Mouse (Mus musculus) liver, adult 2 months (tissue): Measurements from ENCODE around the gene Nos1ap.

Experiments
- CTCF ChIP-seq: fragments of 200-500 bp; IDR thresholded peaks from 2 replicates; pipeline ENCODE4 v1.5.1; 2011; ENCODE audit warnings: low read depth, low read length, control low read depth
- POLR2A ChIP-seq: fragments of 200-500 bp; IDR thresholded peaks from 2 replicates; pipeline ENCODE4 v1.6.1; 2011; ENCODE audit warnings: low read length, control low read depth; ENCODE audit not compliant: insufficient read depth; ENCODE audit errors: extremely low read depth

DNA sequence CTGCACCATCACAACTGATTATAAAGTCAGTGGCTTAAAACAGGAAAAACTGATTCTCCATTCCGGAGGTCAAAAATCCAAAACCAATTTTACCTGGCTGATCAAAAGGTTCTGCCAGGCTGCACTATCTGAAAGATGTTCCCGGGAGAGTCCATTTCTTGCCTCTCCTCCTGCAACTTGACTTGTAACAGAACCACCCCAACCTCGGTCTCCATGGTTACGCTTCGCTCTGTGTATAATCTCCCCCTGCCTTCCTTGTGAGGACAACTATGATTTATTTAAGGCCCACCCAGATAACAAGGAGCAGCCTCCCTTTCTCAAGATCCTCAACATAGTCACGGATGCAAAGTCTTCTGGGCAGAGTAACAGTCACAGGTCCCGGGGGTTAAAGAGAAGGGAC lies 16.5 kb downstream of the Nos1ap start:
- TF ChIP-seq CTCF (no peak), POLR2A (no peak)
